Mouse (Mus musculus): ENCODE measurements around the gene Sympk.

GRCm38 (mm10) chr7:19095751-19096110, 71.6 kb downstream of the Sympk start:
- TF ChIP-seq CTCF (IDR thresholded peaks at IDR 0.05; ENCODE audit: borderline replicate concordance, insufficient read depth, low read depth, low read length) (no peak), POLR2A (IDR thresholded peaks at IDR 0.05; ENCODE audit: borderline replicate concordance, insufficient read depth, low read length) (no peak)

Measured in cerebellum, adult 2 months (tissue).